Mouse (Mus musculus) spleen, adult 2 months (tissue): ENCODE data around the gene Lsm4. TPM values are rescaled to one million over a fixed set of nuclear protein-coding genes. Genes with fewer than 3 reads are reported as not detected.
A peak's percentile ranks its signal among the peaks of the same experiment; 100 is the strongest.

Experiments
- DNase-seq, 2 experiments: peaks; one replicate each; pipeline versions ENCODE4 v3.0.0 to v3.0.0-alpha.2; 2012 to 2021; ENCODE audit warnings: low spot score in 2 of 2, low read depth in 1 of 2
- H3K27ac ChIP-seq: fragments of 200-500 bp; 2 replicates; pipeline ENCODE4 v1.5.1; 2012; ENCODE audit warnings: low read length, inconsistent platforms; ENCODE audit not compliant: insufficient read depth
- H3K27me3 ChIP-seq: fragments of 200-500 bp; 2 replicates; pipeline ENCODE4 v1.6.1; 2012; ENCODE audit warnings: mild to moderate bottlenecking, moderate library complexity, low read length, inconsistent platforms; ENCODE audit not compliant: control insufficient read depth, insufficient read depth
- H3K36me3 ChIP-seq: fragments of 200-500 bp; 2 replicates; pipeline ENCODE4 v1.6.1; 2012; ENCODE audit warnings: mild to moderate bottlenecking, low read length, inconsistent platforms; ENCODE audit not compliant: control insufficient read depth, insufficient read depth
- H3K4me1 ChIP-seq: fragments of 200-500 bp; 2 replicates; pipeline ENCODE4 v1.6.1; 2011; ENCODE audit warnings: inconsistent platforms; ENCODE audit not compliant: control insufficient read depth, insufficient read depth, insufficient read length
- H3K4me3 ChIP-seq: fragments of 200-500 bp; 2 replicates; pipeline ENCODE4 v1.5.1; 2011; ENCODE audit warnings: mild to moderate bottlenecking, inconsistent platforms; ENCODE audit not compliant: insufficient read depth, insufficient read length; ENCODE audit errors: extremely low read depth
- CTCF ChIP-seq: fragments of 200-500 bp; IDR thresholded peaks from 2 replicates; pipeline ENCODE4 v1.5.1; 2011; ENCODE audit warnings: mild to moderate bottlenecking, inconsistent platforms; ENCODE audit not compliant: insufficient read depth, insufficient read length, insufficient replicate concordance; ENCODE audit errors: extremely low read depth
- POLR2A ChIP-seq: fragments of 200-500 bp; IDR thresholded peaks from 2 replicates; pipeline ENCODE4 v1.6.1; 2011; ENCODE audit warnings: low read depth, low read length, inconsistent platforms
- WGBS: fragments of 180-500 bp; shearing (Covaris S2); methylation state at CpG from one replicate; pipeline ENCODE4 v1.1.7; 2018; 5-methylcytosine and 5-hydroxymethylcytosine counted together
- polyA plus RNA-seq: library from polyadenylated mRNA; depleted of rRNA; stranded (reverse); fragments of >200 nt; gene quantifications from 2 replicates; pipeline ENCODE4 v1.2.3, GENCODE M21; 2012

The Lsm4 gene
- polyA plus RNA-seq, 1 experiment: 109 TPM

DNA sequence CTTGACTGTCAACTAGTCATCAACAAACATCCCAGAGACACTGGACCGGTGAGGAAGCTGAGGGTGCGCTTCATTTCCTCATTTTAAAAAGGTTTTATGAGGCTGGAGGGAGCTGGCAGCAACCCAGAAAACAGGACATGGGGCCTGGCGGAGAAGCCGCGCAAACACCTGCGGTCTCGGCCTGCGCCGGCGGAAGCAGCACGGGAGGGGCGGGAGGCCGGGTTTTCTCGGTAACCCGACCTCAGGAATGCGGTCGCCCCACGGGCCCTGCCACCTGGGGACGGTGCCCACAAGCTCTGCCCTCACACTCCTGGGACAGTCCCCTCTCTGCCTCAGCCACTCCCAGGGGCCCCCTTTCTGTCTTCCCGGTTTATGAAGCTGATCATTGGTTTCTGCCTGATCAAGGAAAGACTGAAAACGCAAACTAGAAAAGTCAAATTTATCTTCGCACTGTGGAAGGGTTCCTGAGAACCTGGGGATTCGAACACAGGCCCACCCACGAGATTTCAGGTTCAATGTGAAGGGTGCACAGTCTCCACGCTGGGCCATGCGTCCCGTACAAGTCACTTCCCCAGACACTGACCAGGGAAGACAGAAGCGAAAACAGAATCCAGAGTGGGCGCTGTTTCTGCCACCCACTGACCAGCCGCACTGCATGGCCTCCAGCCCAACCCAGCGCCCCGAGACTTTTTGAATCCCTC lies 22.4 kb downstream of the Lsm4 start:
- H3K4me3 ChIP-seq: peak overlapping the region; percentile 0; the same call in 1 of the 2 replicates
- peak; percentile 74 to 88 for DNase-seq

DNA sequence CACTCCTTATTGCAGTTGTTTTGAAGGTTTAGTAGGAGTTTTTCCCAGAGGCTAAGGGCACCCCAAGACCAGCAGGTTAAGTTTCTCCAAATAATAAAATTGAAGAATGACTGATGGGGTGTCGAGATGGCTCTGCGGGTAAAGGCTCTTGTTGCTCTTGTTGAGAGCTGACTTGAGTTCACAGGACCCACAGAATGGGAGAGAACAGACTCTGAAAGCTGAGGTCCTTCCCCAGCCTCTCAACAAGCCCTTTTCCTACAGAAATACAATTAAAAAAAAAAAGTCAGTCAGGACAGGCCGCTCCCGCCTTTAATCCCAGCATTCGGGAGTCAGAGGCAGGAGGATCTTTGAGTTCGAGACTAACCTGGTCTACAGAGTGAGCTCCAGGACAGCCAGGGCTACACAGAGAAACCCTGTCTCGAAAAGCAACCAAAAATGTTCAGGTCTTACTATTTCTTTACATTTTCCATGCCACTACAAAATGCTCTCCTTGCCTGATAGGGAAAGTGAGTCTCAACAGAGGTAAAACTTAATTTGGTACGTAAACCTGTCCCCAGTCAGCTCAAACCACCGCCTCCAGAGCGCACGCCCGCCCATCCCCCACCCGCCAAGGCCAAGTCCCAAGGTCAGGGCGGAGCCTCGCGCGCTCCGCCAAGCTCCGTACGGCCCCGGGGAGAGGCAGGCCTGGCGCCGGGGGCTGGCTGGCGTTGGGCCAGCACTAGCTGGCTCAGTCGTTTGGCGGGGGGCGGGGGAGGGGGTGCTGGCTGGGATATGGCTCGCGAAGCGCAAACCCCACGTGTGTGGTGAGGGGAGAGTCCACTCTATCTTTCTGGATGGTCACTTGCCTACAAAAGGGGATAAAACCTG lies 23.2 kb downstream of the Lsm4 start:
- TF ChIP-seq CTCF (no peak), POLR2A (no peak)
- peaks cover 44% of the 10 kb centered on the region for H3K4me1 ChIP-seq
- 4% methylated on average over 31 of the region's 31 CpGs for WGBS
- H3K36me3 ChIP-seq: peaks cover 4% of the 10 kb centered on the region
- no peaks in the 10 kb centered on the region for H3K27me3 ChIP-seq
- H3K4me3 ChIP-seq: peak overlapping the region; percentile 0; the same call in 1 of the 2 replicates
- H3K27ac ChIP-seq: peak overlapping the region; percentile 92
- DNase-seq: peak in 1 of 2 experiments; percentile 61

More for the DNA sequence above, 22.4 kb downstream of the Lsm4 start:
- no peaks in the 10 kb centered on the region for H3K27me3 ChIP-seq
- 5% methylated on average over 31 of the region's 32 CpGs for WGBS
- H3K4me1 ChIP-seq: peaks cover 38% of the 10 kb centered on the region
- H3K36me3 ChIP-seq: no peaks in the 10 kb centered on the region
- H3K27ac ChIP-seq: peak overlapping the region; percentile 92
- TF ChIP-seq CTCF (no peak), POLR2A (no peak)

DNA sequence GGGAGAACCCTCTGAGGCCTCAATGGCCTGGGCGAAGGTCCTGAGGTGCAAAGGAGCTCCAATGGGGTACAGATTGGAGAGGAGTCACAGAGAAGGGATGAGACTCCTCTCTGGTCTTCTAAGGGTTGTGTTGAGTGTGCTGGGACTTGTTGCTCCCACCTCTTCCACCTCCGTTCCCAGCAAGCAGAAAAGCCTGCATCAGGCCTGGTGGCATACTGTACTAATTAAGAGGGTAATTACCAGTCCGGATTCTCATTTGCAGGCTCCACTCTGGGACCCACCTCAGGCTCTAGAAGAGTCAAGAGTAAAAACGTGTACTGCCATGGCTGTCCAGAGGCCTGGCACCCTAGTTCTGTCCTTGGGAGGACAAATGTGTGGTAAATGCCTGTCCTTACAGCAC lies 23.9 kb downstream of the Lsm4 start:
- no peak overlapping the region for H3K4me3 ChIP-seq
- 77% methylated on average over 4 of the region's 4 CpGs for WGBS
- TF ChIP-seq CTCF: no peak
- no peak for DNase-seq
- H3K27ac ChIP-seq: peak overlapping the region; percentile 67
- peaks cover 48% of the 10 kb centered on the region for H3K4me1 ChIP-seq
- H3K36me3 ChIP-seq: peaks cover 6% of the 10 kb centered on the region
- no peaks in the 10 kb centered on the region for H3K27me3 ChIP-seq

DNA sequence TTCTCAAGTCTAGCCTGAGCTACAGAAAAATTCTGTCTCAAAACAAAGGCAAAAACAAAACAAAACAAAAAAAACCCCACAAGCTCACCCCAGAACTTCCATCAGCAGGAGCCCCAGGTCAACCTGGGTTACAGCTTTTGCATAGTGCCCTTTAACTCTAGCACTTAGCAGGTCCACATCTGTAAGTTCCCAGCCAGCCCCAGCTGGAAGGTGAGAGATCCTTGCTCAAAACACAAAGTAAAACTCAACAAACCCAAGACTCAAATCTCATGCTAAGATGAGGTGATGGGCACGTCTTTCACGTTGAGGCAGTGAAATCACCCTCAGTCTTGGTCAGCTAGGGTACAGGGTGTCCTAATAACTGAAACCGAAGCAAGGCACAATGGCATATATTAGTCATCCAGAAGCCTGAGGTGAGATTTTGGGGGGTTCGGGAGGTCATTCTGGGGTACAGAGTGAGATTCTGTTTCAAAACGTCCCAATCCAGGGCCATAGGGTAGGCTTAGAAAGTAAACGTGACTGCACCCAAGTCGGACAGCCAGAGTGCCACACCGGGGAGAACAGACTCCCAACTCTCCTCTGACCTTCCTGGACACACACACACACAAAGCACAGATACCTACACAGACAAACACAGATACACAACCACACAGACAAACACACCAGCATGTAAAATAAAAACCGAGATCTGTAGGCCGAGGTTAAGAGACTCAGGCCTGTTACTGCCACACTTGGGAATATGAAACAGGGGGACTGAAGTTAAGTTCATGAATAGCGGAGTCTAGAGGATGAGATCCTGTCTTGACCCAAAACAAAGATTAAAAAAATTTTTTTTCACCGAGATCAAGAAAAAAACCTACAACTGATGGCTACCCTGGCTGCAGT lies 24.6 kb downstream of the Lsm4 start:
- whole genome bisulfite sequencing: 69% methylated on average over 12 of the region's 12 CpGs
- peak overlapping the region; percentile 96 for H3K27ac ChIP-seq
- no peak for DNase-seq
- no peak for TF ChIP-seq POLR2A
- no peak for TF ChIP-seq CTCF
- H3K36me3 ChIP-seq: peaks cover 7% of the 10 kb centered on the region
- no peaks in the 10 kb centered on the region for H3K27me3 ChIP-seq
- peak overlapping the region; percentile 31 for H3K4me3 ChIP-seq
- peaks cover 48% of the 10 kb centered on the region for H3K4me1 ChIP-seq

DNA sequence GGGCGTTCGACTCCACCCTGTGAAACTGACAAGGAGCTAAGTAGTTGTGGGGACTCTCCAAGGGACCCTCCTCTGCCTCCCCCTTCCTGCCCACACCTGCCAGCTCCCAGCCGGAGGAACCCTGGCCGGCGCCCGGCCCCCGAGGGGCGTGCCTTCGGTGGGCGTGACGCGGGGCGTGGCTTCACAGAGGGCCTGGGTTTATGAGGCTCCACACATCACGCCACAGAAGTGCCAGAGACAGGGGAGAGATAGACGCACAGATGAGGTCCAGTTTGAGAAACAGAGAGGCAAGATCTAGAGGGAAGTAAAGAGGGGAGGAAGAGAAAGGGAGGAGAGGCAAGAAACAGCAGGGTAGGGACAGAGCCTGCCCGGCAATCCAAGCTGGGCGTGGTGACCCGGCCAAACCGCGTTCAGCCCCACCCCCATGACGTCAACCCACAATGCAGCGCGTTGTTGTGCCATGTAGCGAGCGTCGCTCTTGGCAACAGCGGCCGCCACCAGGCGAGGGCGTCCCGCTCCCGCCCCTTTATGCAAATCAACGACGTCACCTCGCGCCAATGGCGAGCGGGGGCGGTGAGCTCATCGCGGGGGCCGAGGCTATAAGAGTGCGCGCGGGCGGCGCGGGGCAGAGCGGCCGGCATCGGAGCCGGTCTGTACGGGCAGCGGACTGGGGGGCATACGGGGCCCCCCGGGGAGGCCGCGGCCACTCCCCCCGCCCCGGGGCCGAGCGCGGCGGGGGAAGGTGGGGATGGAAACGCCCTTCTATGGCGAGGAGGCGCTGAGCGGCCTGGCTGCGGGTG lies 25.5 kb downstream of the Lsm4 start, which contains the start of gene Jund:
Gene Jund (plus strand): TSS at position 640 of the 800 bp plus-strand sequence.
- WGBS: under 1% methylated on average over 61 of the region's 69 CpGs
- peak within 1 kb of the TSS; percentile 87 for H3K4me3 ChIP-seq
- H3K4me1 ChIP-seq: peaks cover 45% of the 10 kb centered on the region
- TF ChIP-seq CTCF (no peak), POLR2A (peak; percentile 99)
- H3K36me3 ChIP-seq: peaks cover 11% of the 10 kb centered on the region
- peak within 1 kb of the TSS; percentile 98 for H3K27ac ChIP-seq
- peak; percentile 98 to 100 for DNase-seq
- H3K27me3 ChIP-seq: no peaks in the 10 kb centered on the region
